Mouse (Mus musculus) G1E (cell line): ENCODE measurements around the gene Gng13. TPM values are rescaled to one million over a fixed set of nuclear protein-coding genes. Genes with fewer than 3 reads are reported as not detected.
"Not testable (repeated sequence)": the region's sequence is repeated elsewhere in the genome, so short reads cannot be mapped to it uniquely, and the experiment has no call there.

Experiments used
- ATAC-seq: 2 replicates; pipeline ENCODE4 v1.8.0; 2016; ENCODE audit warnings: mild to moderate bottlenecking; ENCODE audit not compliant: insufficient number of reproducible peaks, poor library complexity, low FRiP score, severe bottlenecking; ENCODE audit errors: extremely low read depth
- DNase-seq: peaks from one replicate; pipeline ENCODE4 v3.0.0; 2012; ENCODE audit warnings: low spot score
- H3K27me3 ChIP-seq: 2 replicates; pipeline ENCODE4 v1.6.1; 2012; ENCODE audit warnings: mild to moderate bottlenecking, low read length, inconsistent platforms; ENCODE audit not compliant: insufficient read depth
- H3K36me3 ChIP-seq: replicated peaks from 2 replicates; pipeline ENCODE3; 2012; ENCODE audit warnings: mild to moderate bottlenecking, inconsistent platforms
- H3K4me1 ChIP-seq: 2 replicates; pipeline ENCODE4 v1.6.1; 2012; ENCODE audit warnings: low read depth, low read length, inconsistent platforms, mixed read lengths; ENCODE audit not compliant: insufficient read depth
- H3K4me3 ChIP-seq: 2 replicates; pipeline ENCODE4 v1.5.1; 2012; ENCODE audit warnings: low read depth, mild to moderate bottlenecking, inconsistent platforms, low read length, moderate library complexity, mixed read lengths
- H3K9me3 ChIP-seq: replicated peaks from 2 replicates; pipeline ENCODE4 v1.6.1; 2012; ENCODE audit warnings: inconsistent platforms
- CTCF ChIP-seq: IDR thresholded peaks from 2 replicates; pipeline ENCODE4 v1.5.1; 2012; ENCODE audit warnings: low read depth, low read length, inconsistent platforms, mixed read lengths
- GATA1 ChIP-seq: IDR thresholded peaks from 2 replicates; pipeline ENCODE4 v1.6.1; 2012; ENCODE audit warnings: borderline replicate concordance, low read length, inconsistent platforms, mixed read lengths
- GATA2 ChIP-seq: IDR thresholded peaks from 2 replicates; pipeline ENCODE4 v1.6.1; 2012; ENCODE audit warnings: low read depth, low read length, inconsistent platforms, borderline replicate concordance
- POLR2AphosphoS5 ChIP-seq: IDR thresholded peaks from 2 replicates; pipeline ENCODE4 v1.6.1; 2012; ENCODE audit warnings: low read depth, low read length, inconsistent platforms; ENCODE audit not compliant: insufficient replicate concordance
- TAL1 ChIP-seq: conservative IDR thresholded peaks from 2 replicates; pipeline ENCODE4 v1.6.1; 2012; ENCODE audit warnings: low read depth, low read length, inconsistent platforms, mixed read lengths
- polyA plus RNA-seq: library from polyadenylated mRNA; stranded (reverse); fragments of >175 nt; gene quantifications from 2 replicates; pipeline ENCODE4 v1.2.3, GENCODE M21; 2012
- total RNA-seq, 2 experiments: library from RNA; stranded (forward) in 1 of 2; stranded (reverse) in 1 of 2; fragments of 200-1000 nt in 1 of 2; fragments of >200 nt in 1 of 2; fragmentation: Nextera tagmentation in 1 of 2; gene quantifications; 2 replicates each; pipeline ENCODE4 v1.2.3; 2014 to 2017

Gng13 gene
- total and polyA plus RNA-seq, 3 experiments, result 0.16 TPM; not detected in 2

GRCm38 (mm10) chr17:25738861-25739260, 21.9 kb downstream of the Gng13 start:
- TF ChIP-seq POLR2AphosphoS5, result no peak
- TF ChIP-seq TAL1, result no peak
- no peak for TF ChIP-seq GATA2
- no peak for TF ChIP-seq CTCF
- no peak for ATAC-seq

GRCm38 (mm10) chr17:25741471-25741870, 24.5 kb downstream of the Gng13 start:
- DNase-seq, H3K4me1 ChIP-seq, H3K36me3 ChIP-seq, ATAC-seq, H3K9me3 ChIP-seq, H3K4me3 ChIP-seq: not testable (repeated sequence)
- H3K27me3 ChIP-seq, result peaks cover 39% of the 10 kb centered on the region

More at GRCm38 (mm10) chr17:25738861-25739260, 21.9 kb downstream of the Gng13 start:
- Histone ChIP-seq H3K27me3 (peaks cover 47% of the 10 kb centered on the region), H3K4me1 (no peaks in the 10 kb centered on the region), H3K4me3 (no peak overlapping the region), H3K9me3 (no peaks in the 10 kb centered on the region), H3K36me3 (no peaks in the 10 kb centered on the region)
- DNase-seq, result no peak

DNA sequence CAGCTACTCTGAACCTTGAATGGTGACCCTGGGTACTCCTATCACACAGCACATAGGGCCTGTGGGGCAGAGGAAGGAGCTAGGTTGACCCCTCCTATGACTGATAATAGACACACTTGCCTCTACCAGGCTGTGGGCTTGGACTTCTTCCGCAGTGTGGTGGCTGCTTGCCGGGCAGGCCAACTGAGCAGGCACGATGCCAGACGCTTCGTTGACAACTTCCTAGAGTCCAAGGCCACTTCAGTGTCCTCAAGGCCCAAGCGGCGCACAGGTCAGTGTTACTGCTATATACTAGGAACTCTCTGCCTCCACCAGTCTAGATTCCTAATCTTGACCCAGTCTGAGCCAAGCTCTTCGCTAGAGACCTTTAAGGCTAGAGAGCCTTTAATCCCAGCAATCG, 26.9 kb downstream of the Gng13 start:
- no peak for TF ChIP-seq CTCF
- TF ChIP-seq GATA2, result no peak
- TF ChIP-seq GATA1, result no peak
- TF ChIP-seq TAL1, result no peak
- TF ChIP-seq POLR2AphosphoS5, result no peak
- peaks cover 33% of the 10 kb centered on the region for H3K27me3 ChIP-seq

DNA sequence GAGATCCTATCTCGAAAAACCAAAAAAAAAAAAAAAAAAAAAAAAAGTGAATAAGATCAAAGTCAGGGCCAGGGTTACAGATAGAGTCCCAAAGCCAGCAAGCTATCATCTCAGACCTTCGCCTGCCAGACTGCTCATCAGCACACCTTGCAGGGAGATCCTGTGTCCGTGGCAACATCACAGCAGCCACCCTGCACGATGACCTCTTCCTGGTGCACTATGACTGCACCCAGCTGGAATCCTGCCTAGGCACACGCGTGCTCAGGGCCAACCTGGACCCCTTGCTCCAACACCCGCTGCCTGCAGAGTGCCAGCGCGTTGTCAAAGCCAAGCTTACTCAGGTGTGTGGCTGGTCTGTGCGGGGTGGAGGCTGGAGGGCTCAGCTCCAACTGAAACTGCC, 27.3 kb downstream of the Gng13 start:
- TF ChIP-seq GATA2, result no peak
- Histone ChIP-seq H3K4me1 (no peaks in the 10 kb centered on the region), H3K36me3 (no peaks in the 10 kb centered on the region), H3K4me3 (no peak overlapping the region), H3K27me3 (peaks cover 30% of the 10 kb centered on the region), H3K9me3 (no peaks in the 10 kb centered on the region)
- no peak for ATAC-seq
- DNase-seq, result no peak

More for the DNA sequence above, 26.9 kb downstream of the Gng13 start:
- DNase-seq, result no peak
- Histone ChIP-seq H3K36me3 (no peaks in the 10 kb centered on the region), H3K9me3 (no peaks in the 10 kb centered on the region), H3K4me1 (no peaks in the 10 kb centered on the region), H3K4me3 (no peak overlapping the region)
- ATAC-seq, result no peak

DNA sequence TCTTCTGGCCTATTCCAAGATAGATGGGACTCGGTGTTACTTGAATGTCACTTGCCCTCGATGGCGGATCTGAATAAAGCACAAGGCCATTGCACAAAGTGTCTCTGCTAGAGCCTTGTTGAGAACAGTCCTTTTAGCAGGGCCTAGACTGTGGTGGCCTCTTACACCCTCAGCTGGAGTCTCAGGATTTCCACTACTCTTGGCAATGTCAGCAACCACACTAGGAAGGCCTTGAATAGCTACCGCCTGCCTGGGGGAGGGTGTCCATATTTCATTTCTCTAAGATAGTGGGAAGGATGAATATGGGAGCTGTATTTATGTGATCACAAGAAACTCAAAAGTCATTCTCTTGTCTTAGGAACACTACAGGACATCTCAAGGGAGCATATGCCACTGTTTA, 31.3 kb downstream of the Gng13 start:
- ATAC-seq (no peak), DNase-seq (no peak)
- no peaks in the 10 kb centered on the region for H3K36me3 ChIP-seq
- no peak overlapping the region for H3K4me3 ChIP-seq
- no peak for TF ChIP-seq TAL1
- no peak for TF ChIP-seq GATA2
- no peak for TF ChIP-seq CTCF
- H3K4me1 ChIP-seq, result no peaks in the 10 kb centered on the region
- H3K9me3 ChIP-seq, result no peaks in the 10 kb centered on the region
- peaks cover 37% of the 10 kb centered on the region for H3K27me3 ChIP-seq

DNA sequence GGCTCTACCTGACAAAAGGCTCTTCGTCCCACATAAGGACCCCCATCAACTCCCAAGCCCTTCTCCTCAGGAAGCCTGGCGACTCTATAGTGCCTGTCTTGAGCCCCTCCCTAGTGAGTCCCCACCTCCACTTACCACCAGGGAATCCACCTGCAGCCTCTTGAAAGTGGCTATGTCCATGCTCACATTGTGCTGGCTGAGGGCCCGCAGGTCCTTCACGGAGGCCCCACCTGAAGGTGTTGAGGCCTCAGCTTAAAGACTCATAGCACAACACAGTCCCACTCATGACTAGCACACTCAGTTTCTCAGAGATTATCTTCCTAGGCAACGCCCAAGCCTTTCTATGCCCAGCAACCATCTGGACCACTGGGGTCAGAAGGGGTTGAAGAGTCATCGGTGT, 32.3 kb downstream of the Gng13 start:
- Histone ChIP-seq H3K9me3 (no peaks in the 10 kb centered on the region), H3K36me3 (no peaks in the 10 kb centered on the region), H3K27me3 (peaks cover 36% of the 10 kb centered on the region), H3K4me3 (no peak overlapping the region), H3K4me1 (no peaks in the 10 kb centered on the region)
- TF ChIP-seq CTCF, result no peak
- no peak for TF ChIP-seq POLR2AphosphoS5
- TF ChIP-seq GATA2, result no peak
- no peak for TF ChIP-seq GATA1
- no peak for TF ChIP-seq TAL1
- DNase-seq (no peak), ATAC-seq (no peak)

DNA sequence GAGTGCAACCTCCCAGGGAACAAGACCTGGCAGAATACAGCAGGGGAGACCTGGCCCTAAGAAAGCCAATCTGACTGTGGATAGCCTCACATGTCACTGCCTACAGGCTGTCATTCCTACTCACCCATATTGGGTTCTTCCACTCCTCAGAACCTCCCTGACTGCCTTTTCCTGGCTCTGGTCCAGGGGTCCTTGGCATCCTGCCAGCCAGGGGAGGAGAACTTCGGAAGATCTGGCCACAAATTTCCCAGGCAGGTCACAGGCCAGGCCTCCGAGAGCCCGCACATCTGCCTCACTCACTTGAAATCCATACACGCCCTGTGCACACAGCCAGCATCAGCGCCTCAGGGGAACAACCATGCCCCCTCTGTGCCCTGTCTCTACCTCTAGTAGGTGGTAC, 34.5 kb downstream of the Gng13 start:
- H3K4me3 ChIP-seq, result no peak overlapping the region
- TF ChIP-seq GATA1, result no peak
- TF ChIP-seq CTCF, result no peak
- TF ChIP-seq GATA2, result no peak
- no peak for TF ChIP-seq TAL1
- no peak for TF ChIP-seq POLR2AphosphoS5
- ATAC-seq (no peak), DNase-seq (no peak)
- H3K27me3 ChIP-seq, result peaks cover 31% of the 10 kb centered on the region
- no peaks in the 10 kb centered on the region for H3K4me1 ChIP-seq
- H3K9me3 ChIP-seq, result no peaks in the 10 kb centered on the region
- H3K36me3 ChIP-seq, result no peaks in the 10 kb centered on the region
